Mouse (Mus musculus) olfactory bulb, adult 2 months (tissue): ENCODE measurements at regions not wholly inside any gene's neighbourhood (a gene's known extent, or its start where the extent isn't known, plus 50 kb on each side); places are given as distances from the start of the nearest gene placed in this dataset.

ENCODE experiments used
- H3K27ac ChIP-seq: fragments of 200-500 bp; 2 replicates; pipeline ENCODE4 v1.5.1; 2012; ENCODE audit warnings: low read depth, low read length; ENCODE audit not compliant: insufficient read depth
- H3K4me1 ChIP-seq: fragments of 200-500 bp; 2 replicates; pipeline ENCODE4 v1.6.1; 2012; ENCODE audit warnings: low read length; ENCODE audit not compliant: control insufficient read depth, insufficient read depth
- H3K4me3 ChIP-seq: fragments of 200-500 bp; 2 replicates; pipeline ENCODE4 v1.5.1; 2012; ENCODE audit warnings: mild to moderate bottlenecking, low read depth, low read length, moderate library complexity; ENCODE audit not compliant: insufficient read depth
- CTCF ChIP-seq: fragments of 200-500 bp; IDR thresholded peaks from 2 replicates; pipeline ENCODE4 v1.5.1; 2012; ENCODE audit warnings: low read depth, mild to moderate bottlenecking, low read length, moderate library complexity; ENCODE audit not compliant: insufficient read depth
- POLR2A ChIP-seq: fragments of 200-500 bp; IDR thresholded peaks from 2 replicates; pipeline ENCODE4 v1.6.1; 2012; ENCODE audit warnings: mild to moderate bottlenecking, low read depth, low read length, moderate library complexity; ENCODE audit not compliant: insufficient read depth
- WGBS: fragments of 180-500 bp; shearing (Covaris S2); methylation state at CpG from one replicate; pipeline ENCODE4 v1.1.7; 2018; 5-methylcytosine and 5-hydroxymethylcytosine counted together

GRCm38 (mm10) chr16:53064151-53064550 is 610.3 kb upstream of the Alcam start:
- TF ChIP-seq POLR2A (no peak), CTCF (no peak)
- H3K27ac ChIP-seq = no peak overlapping the region
- 61% methylated on average over 3 of the region's 3 CpGs for WGBS
- no peak overlapping the region for H3K4me3 ChIP-seq
- no peaks in the 10 kb centered on the region for H3K4me1 ChIP-seq

DNA sequence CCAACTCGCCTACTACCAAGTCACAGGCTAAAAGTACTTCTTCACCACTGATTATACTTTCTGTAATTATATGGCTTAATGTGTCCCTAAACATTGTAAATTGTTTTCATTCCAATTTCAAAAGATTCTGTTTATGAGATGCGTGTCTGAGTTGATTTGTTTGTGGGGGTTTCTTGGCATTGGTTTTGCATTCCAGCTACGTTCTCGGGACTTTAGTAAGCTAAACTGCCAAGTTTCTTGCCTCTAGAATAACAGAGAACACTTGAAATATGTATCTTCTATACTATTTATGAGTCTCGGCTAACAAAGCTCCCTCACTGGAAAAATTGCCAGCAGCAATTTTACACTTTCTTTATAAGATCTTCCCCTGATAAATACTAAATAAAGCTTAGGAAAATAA is 609.2 kb upstream of the Alcam start:
- H3K4me1 ChIP-seq = no peaks in the 10 kb centered on the region
- no peak overlapping the region for H3K27ac ChIP-seq
- TF ChIP-seq POLR2A = no peak
- TF ChIP-seq CTCF = no peak
- 57% methylated on average over 5 of the region's 5 CpGs for WGBS
- H3K4me3 ChIP-seq = no peak overlapping the region

- Histone ChIP-seq H3K4me3 (no peak overlapping the region), H3K27ac (no peak overlapping the region), H3K4me1 (no peaks in the 10 kb centered on the region)
- no peak for TF ChIP-seq POLR2A
- TF ChIP-seq CTCF = no peak
- WGBS = 33% methylated on average over 1 of the region's 1 CpGs
Measured at GRCm38 (mm10) chr16:53026056-53026455, 572.2 kb upstream of the Alcam start.

DNA sequence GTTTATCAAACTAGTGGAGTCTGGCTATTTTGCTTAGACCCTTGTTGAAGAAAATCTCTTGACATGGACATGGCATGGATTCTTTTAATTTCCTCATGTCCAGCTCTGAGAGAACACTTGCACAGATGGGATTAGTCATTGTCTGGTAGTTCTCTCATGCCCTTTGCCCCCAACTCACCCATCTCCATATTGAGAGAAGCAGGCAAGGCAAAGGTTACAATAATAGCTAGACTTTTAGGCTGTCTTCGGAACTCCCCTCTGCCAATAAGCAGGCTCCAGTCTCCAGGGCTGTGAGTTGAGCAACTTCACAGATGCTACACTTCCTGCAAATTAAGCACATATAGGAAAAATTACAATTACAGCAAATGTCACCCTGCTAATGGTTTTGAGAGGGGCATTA is 558.0 kb upstream of the Alcam start:
- 100% methylated on average over 1 of the region's 1 CpGs for whole genome bisulfite sequencing
- no peaks in the 10 kb centered on the region for H3K4me1 ChIP-seq
- H3K27ac ChIP-seq = no peak overlapping the region
- TF ChIP-seq POLR2A (no peak), CTCF (no peak)
- H3K4me3 ChIP-seq = no peak overlapping the region

- Histone ChIP-seq H3K4me1 (no peaks in the 10 kb centered on the region), H3K4me3 (no peak overlapping the region), H3K27ac (no peak overlapping the region)
- 78% methylated on average over 1 of the region's 1 CpGs for WGBS
- no peak for TF ChIP-seq POLR2A
- no peak for TF ChIP-seq CTCF
Measured at GRCm38 (mm10) chr16:52988852-52989397, 535.1 kb upstream of the Alcam start.

- Histone ChIP-seq H3K4me1 (no peaks in the 10 kb centered on the region), H3K4me3 (no peak overlapping the region), H3K27ac (no peak overlapping the region)
- 25% methylated on average over 1 of the region's 1 CpGs for WGBS
- TF ChIP-seq CTCF (no peak), POLR2A (no peak)
Measured at GRCm38 (mm10) chr16:52984336-52984735, 530.5 kb upstream of the Alcam start.

DNA sequence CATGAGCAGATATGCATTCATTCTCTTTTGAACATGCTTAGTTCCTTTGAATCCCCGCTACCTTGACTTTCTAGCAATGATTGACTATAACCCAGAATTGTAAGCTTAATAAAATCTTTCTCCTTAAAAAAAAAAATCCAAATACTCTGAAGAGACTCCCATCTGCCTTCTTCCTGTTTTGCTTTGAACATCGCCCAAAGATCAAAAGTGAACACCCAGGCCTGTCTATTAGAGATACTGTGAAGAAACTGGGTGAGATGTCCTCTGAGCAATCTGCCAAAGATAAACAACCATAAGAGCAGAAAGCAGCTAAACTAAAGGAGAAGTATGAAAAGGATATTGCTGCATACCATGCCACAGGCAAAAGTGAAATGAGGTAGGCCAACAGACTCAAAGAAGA is 527.1 kb upstream of the Alcam start:
- WGBS = 98% methylated on average over 2 of the region's 2 CpGs
- no peaks in the 10 kb centered on the region for H3K4me1 ChIP-seq

DNA sequence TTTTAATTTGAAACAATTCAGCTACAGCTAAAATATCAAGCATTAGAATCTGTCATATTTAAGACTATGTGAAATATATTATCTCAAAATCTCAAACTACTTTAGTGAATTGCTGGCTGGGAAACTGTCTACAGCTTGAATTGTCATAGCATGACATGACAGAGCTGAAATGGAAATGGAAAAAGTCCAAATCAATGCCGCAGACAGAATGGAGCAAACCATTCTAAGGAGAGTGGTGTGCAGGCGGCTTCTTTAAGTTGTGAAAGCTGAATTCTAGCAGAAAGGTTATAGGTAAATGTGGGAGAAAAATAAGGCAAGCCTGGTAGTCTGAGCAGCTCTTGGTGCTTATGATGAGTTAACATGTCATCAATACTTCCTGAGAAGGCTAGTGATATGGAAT is 518.9 kb upstream of the Alcam start:
- TF ChIP-seq CTCF = no peak
- no peak for TF ChIP-seq POLR2A
- Histone ChIP-seq H3K27ac (no peak overlapping the region), H3K4me1 (no peaks in the 10 kb centered on the region), H3K4me3 (no peak overlapping the region)
- 92% methylated on average over 2 of the region's 2 CpGs for WGBS

More for the DNA sequence above, 527.1 kb upstream of the Alcam start:
- no peak overlapping the region for H3K27ac ChIP-seq
- TF ChIP-seq POLR2A = no peak
- TF ChIP-seq CTCF = no peak
- H3K4me3 ChIP-seq = no peak overlapping the region

GRCm38 (mm10) chr16:52947679-52948078 is 493.8 kb upstream of the Alcam start:
- TF ChIP-seq CTCF (no peak), POLR2A (no peak)
- Histone ChIP-seq H3K4me1 (no peaks in the 10 kb centered on the region), H3K4me3 (no peak overlapping the region), H3K27ac (no peak overlapping the region)
- 80% methylated on average over 4 of the region's 4 CpGs for WGBS

DNA sequence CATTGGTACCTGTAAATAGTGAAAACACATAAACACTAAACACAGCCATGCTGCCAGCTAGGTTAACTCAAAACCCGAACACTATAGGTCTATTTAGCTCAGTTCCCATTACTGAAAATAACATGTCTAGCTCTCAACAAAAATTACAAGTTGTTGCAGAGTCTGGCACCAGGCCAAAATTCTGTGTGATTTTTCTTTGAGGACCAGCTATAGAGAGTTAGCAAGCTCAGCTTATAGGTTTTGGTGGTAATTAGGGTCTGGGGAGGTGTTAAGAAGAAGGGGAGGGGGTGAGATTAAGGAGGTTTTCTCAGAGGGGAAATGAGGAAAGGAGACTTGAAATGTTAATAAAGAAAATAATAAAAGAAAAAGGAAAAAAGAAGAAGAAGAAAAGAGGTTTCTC is 480.9 kb upstream of the Alcam start:
- Histone ChIP-seq H3K27ac (no peak overlapping the region), H3K4me3 (no peak overlapping the region), H3K4me1 (no peaks in the 10 kb centered on the region)
- TF ChIP-seq POLR2A = no peak
- TF ChIP-seq CTCF = no peak
- WGBS = 25% methylated on average over 1 of the region's 1 CpGs
